Mouse (Mus musculus) embryonic facial prominence, embryonic 10.5 days (tissue): Measurements from ENCODE around the gene Setd5. TPM values are rescaled to one million over a fixed set of nuclear protein-coding genes. Genes with fewer than 3 reads are reported as not detected.
A peak's percentile ranks its signal among the peaks of the same experiment; 100 is the strongest.

ENCODE experiments used
- DNase-seq: peaks from one replicate; pipeline ENCODE4 v3.0.0-alpha.2; 2017; ENCODE audit warnings: low spot score
- H3K27ac ChIP-seq: fragments of 300-500 bp; sonication (generic); replicated peaks from 2 replicates; pipeline ENCODE4 v1.5.1; 2016; ENCODE audit warnings: mild to moderate bottlenecking
- H3K27me3 ChIP-seq: fragments of 300-500 bp; sonication (generic); replicated peaks from 2 replicates; pipeline ENCODE4 v1.6.1; 2016; ENCODE audit warnings: low read depth, mild to moderate bottlenecking; ENCODE audit not compliant: poor library complexity, severe bottlenecking
- H3K36me3 ChIP-seq: fragments of 300-500 bp; sonication (generic); replicated peaks from 2 replicates; pipeline ENCODE4 v1.6.1; 2016; ENCODE audit warnings: mild to moderate bottlenecking, moderate library complexity
- H3K4me1 ChIP-seq: fragments of 300-500 bp; sonication (generic); 2 replicates; pipeline ENCODE4 v1.6.1; 2016
- H3K4me3 ChIP-seq: fragments of 300-500 bp; sonication (generic); 2 replicates; pipeline ENCODE4 v1.5.1; 2016; ENCODE audit warnings: mild to moderate bottlenecking, moderate library complexity
- H3K9me3 ChIP-seq: fragments of 300-500 bp; sonication (generic); 2 replicates; pipeline ENCODE4 v1.6.1; 2016; ENCODE audit warnings: mild to moderate bottlenecking
- WGBS: fragments of 180-500 bp; shearing (Covaris S2); methylation state at CpG from one replicate; pipeline ENCODE4 v1.1.7; 2016; 5-methylcytosine and 5-hydroxymethylcytosine counted together
- polyA plus RNA-seq: library from polyadenylated mRNA; unstranded; fragments of >200 nt; fragmentation: Nextera tagmentation; extraction: Ambion mirVana; gene quantifications from 2 replicates; pipeline ENCODE4 v1.2.1, GENCODE M21; 2016

The Setd5 gene
- polyA plus RNA-seq, 1 experiment from 2014 or later = 90.1 TPM

DNA sequence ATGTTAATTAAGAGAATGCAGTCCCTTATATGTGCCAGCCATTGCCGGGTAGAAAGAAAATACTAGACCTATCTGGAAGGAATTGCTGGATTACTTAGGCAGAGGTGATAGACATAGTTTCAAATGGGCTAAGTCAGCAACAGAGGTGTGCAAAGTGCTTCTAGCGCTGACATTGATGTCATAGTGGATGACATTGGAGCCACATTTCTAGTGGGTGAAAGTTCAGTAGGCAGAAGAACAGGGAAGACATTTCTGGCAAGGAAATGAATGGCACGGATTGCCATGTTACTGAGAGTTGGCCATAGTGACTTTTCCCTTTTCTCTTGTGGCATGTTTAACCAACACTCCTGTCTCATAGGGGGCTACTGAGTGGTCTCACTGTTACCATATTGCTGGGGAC lies 12.0 kb upstream of the Setd5 start:
- DNase-seq = no peak
- H3K9me3 ChIP-seq = no peaks in the 10 kb centered on the region
- no peak overlapping the region for H3K4me3 ChIP-seq
- H3K4me1 ChIP-seq = no peaks in the 10 kb centered on the region
- 91% methylated on average over 3 of the region's 3 CpGs for WGBS
- peaks cover 100% of the 10 kb centered on the region for H3K36me3 ChIP-seq
- no peaks in the 10 kb centered on the region for H3K27me3 ChIP-seq
- no peak overlapping the region for H3K27ac ChIP-seq

DNA sequence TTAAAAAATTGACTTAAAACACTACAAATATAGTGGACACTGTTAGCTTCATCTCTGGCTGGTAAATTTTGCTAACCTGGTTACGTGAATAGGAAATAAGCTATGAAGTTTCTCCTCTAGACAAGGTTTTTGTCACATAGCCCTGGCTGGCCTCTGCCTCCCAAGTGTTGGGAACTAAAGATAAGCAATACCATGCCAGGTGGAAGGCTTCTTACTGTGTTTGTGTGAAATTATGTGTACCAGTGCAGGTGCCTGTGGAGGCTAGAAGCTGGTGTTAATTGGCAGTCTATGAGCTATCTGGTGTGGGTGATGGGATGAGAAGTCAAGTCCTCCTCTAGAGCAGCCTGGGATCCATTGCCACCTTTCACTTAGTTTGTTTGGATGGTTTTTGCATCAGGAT lies 8.0 kb upstream of the Setd5 start:
- Histone ChIP-seq H3K36me3 (peaks cover 80% of the 10 kb centered on the region), H3K27me3 (no peaks in the 10 kb centered on the region), H3K4me1 (peaks cover 5% of the 10 kb centered on the region), H3K9me3 (no peaks in the 10 kb centered on the region), H3K27ac (no peak overlapping the region), H3K4me3 (no peak overlapping the region)
- DNase-seq = no peak
- WGBS = 96% methylated on average over 1 of the region's 1 CpGs

DNA sequence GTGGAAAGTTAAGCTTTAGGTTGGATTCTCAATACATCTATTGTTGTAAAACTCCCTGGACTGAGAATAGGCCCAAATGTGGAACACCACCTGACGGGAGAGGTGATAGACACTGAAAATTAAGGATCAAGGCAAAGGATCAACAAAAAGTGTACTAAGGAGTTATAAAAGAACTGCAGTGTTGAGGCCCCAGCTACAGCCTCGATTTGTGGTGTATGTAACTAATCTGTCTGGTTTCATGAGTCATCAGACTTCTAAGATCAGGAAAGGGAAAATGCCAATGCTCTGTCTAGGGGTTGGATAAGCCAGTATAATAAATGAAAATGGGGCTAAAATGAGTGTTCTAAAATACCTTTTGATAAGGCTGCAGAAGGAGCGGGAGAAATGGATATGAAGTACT lies 1.9 kb upstream of the Setd5 start:
- peak overlapping the region; percentile 100 for H3K27ac ChIP-seq
- peak overlapping the region; percentile 96 for H3K4me3 ChIP-seq
- no peak for DNase-seq
- H3K27me3 ChIP-seq = no peaks in the 10 kb centered on the region
- 34% methylated on average over 3 of the region's 3 CpGs for WGBS
- peaks cover 31% of the 10 kb centered on the region for H3K4me1 ChIP-seq
- peaks cover 23% of the 10 kb centered on the region for H3K36me3 ChIP-seq
- no peaks in the 10 kb centered on the region for H3K9me3 ChIP-seq

DNA sequence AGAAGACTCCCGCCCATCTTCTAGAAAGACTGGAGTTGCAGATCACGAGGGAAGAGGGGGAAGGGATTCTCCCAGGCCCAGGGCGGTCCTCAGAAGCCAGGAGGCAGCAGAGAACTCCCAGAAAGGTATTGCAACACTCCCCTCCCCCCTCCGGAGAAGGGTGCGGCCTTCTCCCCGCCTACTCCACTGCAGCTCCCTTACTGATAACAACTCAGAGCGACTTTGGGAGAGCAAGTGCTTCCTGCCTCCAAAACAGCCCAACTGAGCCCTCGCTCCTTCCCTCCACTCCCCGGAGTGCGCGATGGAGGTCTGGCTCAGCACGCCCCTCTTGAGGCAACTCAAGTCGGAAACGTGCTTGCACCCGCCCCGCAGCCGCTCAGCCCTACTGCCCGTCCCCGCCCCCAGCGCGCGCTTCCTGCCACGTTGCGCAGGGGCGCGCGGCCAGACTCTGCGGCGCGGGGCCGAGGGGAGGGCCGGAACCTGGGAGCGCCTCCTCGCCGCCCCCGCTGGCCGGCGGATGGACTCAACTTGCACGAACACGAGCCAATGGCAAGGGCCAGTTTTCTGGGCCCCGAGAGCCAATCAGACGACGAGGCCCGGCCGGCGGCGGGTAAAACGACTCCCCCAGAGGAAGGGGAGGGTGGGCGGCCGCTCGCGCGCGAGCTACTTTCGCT lies 1.0 kb upstream of the Setd5 start:
- DNase-seq = peak; percentile 99
- no peaks in the 10 kb centered on the region for H3K9me3 ChIP-seq
- H3K27ac ChIP-seq = peak overlapping the region; percentile 100
- peaks cover 38% of the 10 kb centered on the region for H3K4me1 ChIP-seq
- H3K4me3 ChIP-seq = peak overlapping the region; percentile 96
- H3K27me3 ChIP-seq = no peaks in the 10 kb centered on the region
- H3K36me3 ChIP-seq = peaks cover 14% of the 10 kb centered on the region
- under 1% methylated on average over 53 of the region's 55 CpGs for WGBS

DNA sequence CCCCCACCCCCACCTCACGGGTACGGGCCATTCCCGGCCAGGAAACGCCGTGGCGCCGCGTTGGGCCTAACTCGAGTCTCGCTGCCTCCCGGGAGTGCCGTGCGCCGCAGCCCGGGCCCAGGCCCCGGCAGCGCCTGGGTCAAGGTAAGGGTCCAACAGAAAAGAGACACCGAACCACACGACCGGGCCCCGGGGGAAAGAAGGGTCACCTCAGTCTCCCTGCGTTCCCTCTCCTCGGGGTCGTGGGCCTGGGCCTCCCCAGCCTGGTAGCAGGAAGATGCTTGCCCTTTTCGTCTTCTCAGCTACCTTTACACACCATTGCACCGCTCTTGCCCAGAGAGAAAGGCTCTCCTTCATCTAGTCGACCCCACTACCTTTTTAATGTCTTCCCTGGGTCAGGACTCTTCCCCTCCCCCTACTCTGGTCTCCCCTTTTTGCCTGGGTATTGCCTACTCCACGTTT lies 435 bp downstream of the Setd5 start:
- peak overlapping the region; percentile 100 for H3K27ac ChIP-seq
- WGBS = under 1% methylated on average over 28 of the region's 28 CpGs

DNA sequence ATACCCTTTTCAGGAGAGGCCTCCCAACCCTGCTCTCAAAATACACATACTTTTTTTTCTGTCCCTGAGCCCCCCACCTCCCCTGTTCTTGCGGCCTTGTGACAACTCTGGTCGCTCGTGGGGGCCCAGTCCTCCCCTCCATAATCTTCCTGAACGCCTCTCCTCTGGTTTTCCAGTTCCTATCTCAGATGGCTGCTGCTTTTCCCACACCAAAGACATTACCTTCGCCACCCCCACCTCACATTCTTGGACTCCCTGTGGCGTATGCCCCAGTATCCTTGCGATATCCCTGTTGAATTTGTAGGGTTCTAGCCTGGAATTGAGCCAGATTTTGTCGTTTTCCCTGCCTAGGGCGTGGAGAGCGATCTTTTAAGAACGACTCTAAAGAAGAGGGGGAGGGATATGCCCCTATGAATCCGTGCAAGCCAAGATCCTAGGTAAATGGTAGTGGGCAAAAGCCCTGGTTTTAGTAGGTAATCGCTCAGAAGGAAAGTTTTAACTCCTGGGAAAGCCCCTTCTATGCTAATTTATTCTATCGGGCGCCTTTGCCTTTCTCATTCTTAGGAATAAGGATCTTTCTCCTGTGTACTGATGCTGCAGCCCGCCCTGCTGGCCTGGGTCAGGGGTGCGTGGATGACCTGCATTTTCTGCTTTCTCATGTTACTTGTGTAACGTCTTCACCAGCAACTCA lies 1.0 kb downstream of the Setd5 start:
- Histone ChIP-seq H3K27ac (peak overlapping the region; percentile 100), H3K4me1 (peaks cover 56% of the 10 kb centered on the region)
- under 1% methylated on average over 18 of the region's 18 CpGs for WGBS

More for the DNA sequence above, 435 bp downstream of the Setd5 start:
- H3K4me3 ChIP-seq = peak overlapping the region; percentile 96
- DNase-seq = no peak
- H3K4me1 ChIP-seq = peaks cover 53% of the 10 kb centered on the region
- H3K9me3 ChIP-seq = no peaks in the 10 kb centered on the region
- no peaks in the 10 kb centered on the region for H3K27me3 ChIP-seq
- H3K36me3 ChIP-seq = peaks cover 10% of the 10 kb centered on the region

DNA sequence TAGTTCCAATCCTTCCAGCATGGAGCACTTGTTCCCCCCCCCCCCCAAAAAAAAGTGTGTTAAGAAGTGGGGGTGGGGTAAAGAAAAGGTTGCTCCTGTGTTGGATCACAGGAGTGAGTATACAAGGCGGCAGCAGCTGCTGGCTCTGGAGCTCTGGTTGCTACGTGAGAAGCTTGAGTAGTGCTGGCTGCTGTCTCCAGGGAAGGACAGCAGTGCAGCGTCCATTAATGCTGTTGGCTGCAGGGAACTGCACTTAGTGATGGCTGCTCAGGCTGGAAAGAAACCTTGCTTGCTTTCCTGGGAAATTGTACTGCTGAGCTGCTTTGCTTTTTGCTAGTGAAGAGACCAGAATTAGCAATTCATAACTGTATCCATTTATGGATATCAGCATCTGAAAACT lies 2.3 kb downstream of the Setd5 start:
- no peaks in the 10 kb centered on the region for H3K9me3 ChIP-seq
- H3K36me3 ChIP-seq = peaks cover 3% of the 10 kb centered on the region; the same call in 1 of the 2 replicates
- peak overlapping the region; percentile 75 for H3K27ac ChIP-seq
- H3K27me3 ChIP-seq = no peaks in the 10 kb centered on the region
- H3K4me3 ChIP-seq = peak overlapping the region; percentile 96
- under 1% methylated on average over 3 of the region's 3 CpGs for WGBS
- peaks cover 54% of the 10 kb centered on the region for H3K4me1 ChIP-seq
- DNase-seq = peak; percentile 67

More for the DNA sequence above, 1.0 kb downstream of the Setd5 start:
- Histone ChIP-seq H3K9me3 (no peaks in the 10 kb centered on the region), H3K36me3 (peaks cover 10% of the 10 kb centered on the region), H3K4me3 (peak overlapping the region; percentile 96), H3K27me3 (no peaks in the 10 kb centered on the region)
- DNase-seq = peak; percentile 56

DNA sequence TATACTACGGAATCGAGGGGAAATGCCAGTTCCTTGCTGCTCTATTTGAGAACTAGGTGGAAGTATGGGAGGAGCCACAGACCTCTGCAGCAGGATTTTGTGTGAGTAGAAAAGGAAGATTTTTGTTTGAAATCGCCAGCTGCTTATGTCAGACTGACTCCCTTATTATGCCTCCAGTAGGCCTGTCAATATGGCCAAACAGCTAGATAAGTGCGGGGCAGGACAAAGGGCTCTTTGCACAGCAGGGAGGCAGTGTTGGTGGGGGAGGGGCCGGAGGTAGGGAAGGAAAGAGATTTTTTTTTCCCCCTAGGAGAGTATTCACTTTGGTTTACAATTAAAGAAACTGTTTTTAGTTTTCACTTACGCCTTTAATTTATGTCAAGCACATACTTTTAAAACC lies 5.1 kb downstream of the Setd5 start:
- no peaks in the 10 kb centered on the region for H3K9me3 ChIP-seq
- peak; percentile 48 for DNase-seq
- H3K4me1 ChIP-seq = peaks cover 42% of the 10 kb centered on the region
- H3K27me3 ChIP-seq = no peaks in the 10 kb centered on the region
- no peaks in the 10 kb centered on the region for H3K36me3 ChIP-seq
- H3K4me3 ChIP-seq = peak overlapping the region; percentile 44
- WGBS = 18% methylated on average over 6 of the region's 6 CpGs
- peak overlapping the region; percentile 65 for H3K27ac ChIP-seq

DNA sequence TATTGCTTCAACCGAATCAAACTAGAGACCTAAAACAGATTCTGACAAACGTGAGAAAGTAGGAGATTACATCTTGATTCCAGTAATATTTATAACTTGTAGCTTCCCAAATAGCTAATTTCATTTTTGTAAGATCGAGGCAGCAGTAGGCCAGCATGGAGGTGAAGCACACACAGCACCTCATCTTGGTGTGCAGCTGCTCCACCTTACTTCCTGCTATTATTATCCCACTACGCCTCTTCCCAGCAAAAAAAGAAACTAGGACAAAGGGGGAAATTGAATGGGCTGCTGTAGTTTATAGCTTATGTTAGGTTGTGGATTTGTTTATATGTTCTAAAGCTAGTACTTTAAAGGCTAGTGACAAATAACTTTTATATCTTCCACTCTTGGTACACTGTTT lies 7.4 kb downstream of the Setd5 start:
- H3K36me3 ChIP-seq = peaks cover 10% of the 10 kb centered on the region; the same call in 1 of the 2 replicates
- H3K27me3 ChIP-seq = no peaks in the 10 kb centered on the region
- DNase-seq = no peak
- H3K4me1 ChIP-seq = peaks cover 35% of the 10 kb centered on the region
- H3K4me3 ChIP-seq = no peak overlapping the region
- no peaks in the 10 kb centered on the region for H3K9me3 ChIP-seq
- WGBS = 82% methylated on average over 4 of the region's 4 CpGs
- no peak overlapping the region for H3K27ac ChIP-seq

DNA sequence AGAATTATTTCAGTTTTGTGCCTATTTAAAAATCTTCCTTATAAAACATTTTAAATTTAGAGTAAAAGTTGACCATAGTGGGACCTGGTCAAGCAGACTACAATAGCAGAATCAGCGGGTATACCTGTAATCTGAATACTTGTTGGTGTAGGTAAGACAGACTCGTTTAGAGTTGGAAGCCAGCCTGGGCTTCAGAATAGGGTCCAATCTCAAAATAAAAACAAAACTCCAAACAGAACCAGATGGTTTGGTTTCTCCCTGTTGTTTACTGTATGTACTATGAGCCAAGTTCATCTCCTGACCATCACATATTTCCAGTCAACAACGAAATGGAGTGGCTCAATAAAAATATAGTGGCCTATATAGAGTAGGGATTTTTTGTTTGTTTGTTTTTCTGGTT lies 16.0 kb downstream of the Setd5 start:
- Histone ChIP-seq H3K27me3 (no peaks in the 10 kb centered on the region), H3K4me1 (no peaks in the 10 kb centered on the region), H3K27ac (no peak overlapping the region), H3K36me3 (peaks cover 25% of the 10 kb centered on the region), H3K9me3 (no peaks in the 10 kb centered on the region), H3K4me3 (no peak overlapping the region)
- 88% methylated on average over 3 of the region's 3 CpGs for WGBS
- no peak for DNase-seq

DNA sequence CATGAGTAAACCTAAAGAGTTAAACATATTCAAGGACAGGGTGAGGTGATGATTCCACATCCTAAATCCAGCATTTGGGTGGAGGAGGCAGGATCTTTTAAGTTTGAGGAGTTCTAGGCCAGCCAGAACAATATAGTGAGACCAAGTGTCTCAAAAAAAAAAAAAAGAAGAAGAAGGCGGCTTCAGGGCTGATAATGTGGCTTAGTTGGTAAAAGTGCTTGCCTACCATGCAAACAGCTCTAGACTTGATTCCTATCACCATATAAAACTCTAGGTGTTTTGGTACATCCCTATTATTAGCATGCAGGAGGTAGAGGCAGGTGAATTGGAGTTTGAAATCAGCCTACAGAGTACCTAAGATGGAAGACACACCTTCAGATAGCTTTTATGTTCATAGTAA lies 18.4 kb downstream of the Setd5 start:
- Histone ChIP-seq H3K4me3 (no peak overlapping the region), H3K27me3 (no peaks in the 10 kb centered on the region), H3K9me3 (no peaks in the 10 kb centered on the region), H3K4me1 (no peaks in the 10 kb centered on the region), H3K36me3 (peaks cover 13% of the 10 kb centered on the region), H3K27ac (no peak overlapping the region)
- WGBS = 91% methylated on average over 1 of the region's 1 CpGs
- DNase-seq = no peak

DNA sequence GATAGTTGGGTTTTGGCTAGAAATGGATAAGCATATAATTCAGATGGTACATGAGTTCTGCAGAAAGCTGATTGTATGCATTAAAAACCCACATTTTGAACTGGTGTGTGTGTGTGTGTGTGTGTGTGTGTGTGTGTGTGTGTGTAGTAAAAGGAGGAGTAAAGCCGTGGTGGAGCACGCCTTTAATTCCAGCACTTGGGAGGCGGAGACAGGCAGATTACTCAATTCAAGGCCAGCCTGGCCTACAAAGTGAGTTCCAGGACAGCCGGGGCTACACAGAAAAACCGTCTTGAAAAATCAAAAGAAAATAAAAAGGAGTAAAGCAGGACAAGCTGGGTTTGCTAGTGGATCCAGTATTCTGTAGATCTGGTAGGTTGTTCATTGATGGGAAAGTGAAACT lies 20.5 kb downstream of the Setd5 start:
- Histone ChIP-seq H3K4me3 (no peak overlapping the region), H3K36me3 (peaks cover 9% of the 10 kb centered on the region), H3K27me3 (no peaks in the 10 kb centered on the region), H3K9me3 (no peaks in the 10 kb centered on the region), H3K4me1 (no peaks in the 10 kb centered on the region), H3K27ac (no peak overlapping the region)
- WGBS = 88% methylated on average over 5 of the region's 5 CpGs
- no peak for DNase-seq
